Mouse (Mus musculus): Measurements from ENCODE around the gene Clic5. TPM values are rescaled to one million over a fixed set of nuclear protein-coding genes. Genes with fewer than 3 reads are reported as not detected.
A peak's percentile ranks its signal among the peaks of the same experiment; 100 is the strongest.

Clic5 gene
- polyA plus RNA-seq, 2 experiments = 0.24 to 0.31 TPM

- Histone ChIP-seq H3K27me3 (ENCODE audit: control insufficient read depth, insufficient read depth, low read length) (no peaks in the 10 kb centered on the region), H3K4me3 (ENCODE audit: insufficient read depth in 1 of 2, low read depth in 2 of 2, low read length in 2 of 2) (no peak overlapping the region), H3K4me2 (ENCODE audit: low read depth) (no peak overlapping the region), H3K9ac (replicated peaks) (no peak overlapping the region), H3K36me3 (replicated peaks; ENCODE audit: control insufficient read depth, insufficient read depth, low read depth) (no peaks in the 10 kb centered on the region), H3K27ac (no peak overlapping the region), H3K9me3 (ENCODE audit: control insufficient read depth, low read length) (no peaks in the 10 kb centered on the region), H3K4me1 (replicated peaks; ENCODE audit: control insufficient read depth in 2 of 2, insufficient read depth in 2 of 2, low read length in 1 of 2) (no peaks in the 10 kb centered on the region)
- 27% methylated on average over 9 of the region's 15 CpGs for WGBS (ENCODE audit: insufficient replicate concordance)
- DNase-seq (ENCODE audit: low read depth in 3 of 3, low spot score in 3 of 3) (peak in 1 of 3 experiments; percentile 24), ATAC-seq (ENCODE audit: insufficient read depth) (no peak)
- peak; percentile 83 for TF ChIP-seq CTCF (IDR thresholded peaks at IDR 0.05; ENCODE audit: low read depth)
- no peak for TF ChIP-seq EP300 (IDR thresholded peaks at IDR 0.05; ENCODE audit: low read depth)
Measured at GRCm38 (mm10) chr17:44261594-44262202, 73.3 kb downstream of the Clic5 start.

- no peaks in the 10 kb centered on the region for H3K27me3 ChIP-seq (ENCODE audit: control insufficient read depth, insufficient read depth, low read length)
- H3K4me3 ChIP-seq (ENCODE audit: insufficient read depth in 1 of 2, low read depth in 2 of 2, low read length in 2 of 2) = no peak overlapping the region
- no peaks in the 10 kb centered on the region for H3K4me1 ChIP-seq (replicated peaks; ENCODE audit: control insufficient read depth in 2 of 2, insufficient read depth in 2 of 2, low read length in 1 of 2)
- no peak for ATAC-seq (ENCODE audit: insufficient read depth)
- no peak overlapping the region for H3K27ac ChIP-seq
- no peaks in the 10 kb centered on the region for H3K36me3 ChIP-seq (replicated peaks; ENCODE audit: control insufficient read depth, insufficient read depth, low read depth)
- no peak overlapping the region for H3K9ac ChIP-seq (replicated peaks)
- H3K9me3 ChIP-seq (ENCODE audit: control insufficient read depth, low read length) = no peaks in the 10 kb centered on the region
- no peak overlapping the region for H3K4me2 ChIP-seq (ENCODE audit: low read depth)
- 66% methylated on average over 7 of the region's 7 CpGs for WGBS (ENCODE audit: insufficient replicate concordance)
- TF ChIP-seq CTCF (IDR thresholded peaks at IDR 0.05; ENCODE audit: low read depth) = no peak
- no peak for TF ChIP-seq EP300 (IDR thresholded peaks at IDR 0.05; ENCODE audit: low read depth)
- no peak for DNase-seq (ENCODE audit: low read depth in 3 of 3, low spot score in 3 of 3)
Measured at GRCm38 (mm10) chr17:44270043-44270442, 81.7 kb downstream of the Clic5 start.

DNA sequence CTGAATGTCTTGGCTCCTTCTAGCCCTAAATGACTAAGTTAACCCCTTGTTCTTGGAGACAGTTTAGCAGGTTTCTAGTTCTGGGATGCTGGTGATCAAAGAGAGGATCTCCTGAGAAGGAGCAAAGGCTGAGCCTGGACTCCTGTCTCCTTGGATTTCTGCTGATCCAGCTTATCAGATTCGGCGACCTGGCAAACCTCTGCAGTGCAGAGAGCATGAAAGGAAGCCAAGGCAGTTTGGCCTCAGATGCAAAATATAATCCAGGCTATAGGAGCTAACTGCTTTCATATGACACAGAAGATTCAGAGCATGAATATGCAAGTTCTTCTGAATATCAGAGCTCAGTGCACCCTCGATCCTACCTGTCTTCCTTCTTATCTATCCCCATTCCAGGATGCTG, 83.0 kb downstream of the Clic5 start:
- H3K4me3 ChIP-seq (ENCODE audit: insufficient read depth in 1 of 2, low read depth in 2 of 2, low read length in 2 of 2) = no peak overlapping the region
- no peaks in the 10 kb centered on the region for H3K27me3 ChIP-seq (ENCODE audit: control insufficient read depth, insufficient read depth, low read length)
- H3K27ac ChIP-seq = no peak overlapping the region
- WGBS (ENCODE audit: insufficient replicate concordance) = 53% methylated on average over 3 of the region's 3 CpGs
- H3K4me2 ChIP-seq (ENCODE audit: low read depth) = no peak overlapping the region
- no peaks in the 10 kb centered on the region for H3K36me3 ChIP-seq (replicated peaks; ENCODE audit: control insufficient read depth, insufficient read depth, low read depth)
- H3K9ac ChIP-seq (replicated peaks) = no peak overlapping the region
- no peak for DNase-seq (ENCODE audit: low read depth in 3 of 3, low spot score in 3 of 3)
- H3K9me3 ChIP-seq (ENCODE audit: control insufficient read depth, low read length) = no peaks in the 10 kb centered on the region
- no peak for ATAC-seq (ENCODE audit: insufficient read depth)
- H3K4me1 ChIP-seq (replicated peaks; ENCODE audit: control insufficient read depth in 2 of 2, insufficient read depth in 2 of 2, low read length in 1 of 2) = no peaks in the 10 kb centered on the region
- TF ChIP-seq EP300 (IDR thresholded peaks at IDR 0.05; ENCODE audit: low read depth) (no peak), CTCF (IDR thresholded peaks at IDR 0.05; ENCODE audit: low read depth) (no peak)

DNA sequence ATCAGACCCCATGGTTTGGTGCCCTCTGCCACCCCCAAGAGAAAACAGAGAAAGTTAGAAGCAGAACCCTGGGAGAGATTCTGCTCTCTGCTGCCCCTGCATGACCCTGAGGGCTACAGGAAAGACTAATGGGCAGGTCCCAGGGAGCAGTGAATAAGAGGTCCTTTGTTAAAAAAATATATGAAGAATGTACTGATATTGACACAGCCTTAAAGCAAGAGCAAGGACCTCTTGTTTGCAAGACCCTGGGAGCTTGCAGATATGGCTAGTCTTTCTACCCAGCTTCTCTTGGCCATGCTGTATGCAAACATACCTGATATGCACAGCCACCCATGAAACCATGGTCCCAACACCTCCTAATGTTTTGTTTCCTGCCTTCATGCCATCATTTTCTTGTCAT, 86.4 kb downstream of the Clic5 start:
- Histone ChIP-seq H3K4me3 (ENCODE audit: insufficient read depth in 1 of 2, low read depth in 2 of 2, low read length in 2 of 2) (no peak overlapping the region), H3K27me3 (ENCODE audit: control insufficient read depth, insufficient read depth, low read length) (no peaks in the 10 kb centered on the region), H3K27ac (no peak overlapping the region), H3K4me1 (replicated peaks; ENCODE audit: control insufficient read depth in 2 of 2, insufficient read depth in 2 of 2, low read length in 1 of 2) (no peaks in the 10 kb centered on the region), H3K4me2 (ENCODE audit: low read depth) (no peak overlapping the region), H3K9me3 (ENCODE audit: control insufficient read depth, low read length) (no peaks in the 10 kb centered on the region), H3K36me3 (replicated peaks; ENCODE audit: control insufficient read depth, insufficient read depth, low read depth) (no peaks in the 10 kb centered on the region), H3K9ac (replicated peaks) (no peak overlapping the region)
- DNase-seq (ENCODE audit: low read depth in 3 of 3, low spot score in 3 of 3) (no peak), ATAC-seq (ENCODE audit: insufficient read depth) (no peak)
- TF ChIP-seq CTCF (IDR thresholded peaks at IDR 0.05; ENCODE audit: low read depth) (no peak), EP300 (IDR thresholded peaks at IDR 0.05; ENCODE audit: low read depth) (no peak)

DNA sequence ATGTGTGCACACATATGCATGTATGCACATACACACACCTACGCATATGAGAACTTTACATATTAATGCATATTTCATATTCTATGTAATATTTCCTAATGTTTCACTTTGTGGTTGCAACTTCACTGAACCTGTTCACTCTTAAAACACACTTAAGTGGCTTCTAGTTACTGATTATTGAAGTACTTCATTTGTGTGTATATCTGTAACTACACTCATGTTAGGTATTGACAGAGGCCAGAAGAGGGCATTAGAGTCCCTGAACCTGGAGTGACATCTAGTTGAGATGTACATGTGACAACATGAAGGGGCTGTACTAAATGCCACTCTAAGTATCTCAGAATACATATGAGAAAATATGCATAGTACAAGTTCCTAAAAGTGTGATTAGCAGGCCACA, 99.9 kb downstream of the Clic5 start:
- Histone ChIP-seq H3K4me2 (ENCODE audit: low read depth) (no peak overlapping the region), H3K9ac (replicated peaks) (no peak overlapping the region), H3K27ac (no peak overlapping the region), H3K4me3 (ENCODE audit: insufficient read depth in 1 of 2, low read depth in 2 of 2, low read length in 2 of 2) (no peak overlapping the region), H3K27me3 (ENCODE audit: control insufficient read depth, insufficient read depth, low read length) (no peaks in the 10 kb centered on the region), H3K9me3 (ENCODE audit: control insufficient read depth, low read length) (no peaks in the 10 kb centered on the region), H3K36me3 (replicated peaks; ENCODE audit: control insufficient read depth, insufficient read depth, low read depth) (no peaks in the 10 kb centered on the region), H3K4me1 (replicated peaks; ENCODE audit: control insufficient read depth in 2 of 2, insufficient read depth in 2 of 2, low read length in 1 of 2) (no peaks in the 10 kb centered on the region)
- DNase-seq (ENCODE audit: low read depth in 3 of 3, low spot score in 3 of 3) (no peak), ATAC-seq (ENCODE audit: insufficient read depth) (no peak)
- no peak for TF ChIP-seq CTCF (IDR thresholded peaks at IDR 0.05; ENCODE audit: low read depth)
- no peak for TF ChIP-seq EP300 (IDR thresholded peaks at IDR 0.05; ENCODE audit: low read depth)
- WGBS (ENCODE audit: insufficient replicate concordance) = 65% methylated on average over 1 of the region's 1 CpGs

All from liver, embryonic 14.5 days (tissue).